Mouse (Mus musculus): ENCODE measurements at regions not wholly inside any gene's neighbourhood (a gene's known extent, or its start where the extent isn't known, plus 50 kb on each side); places are given as distances from the start of the nearest gene placed in this dataset.
"Not testable (repeated sequence)": the region's sequence is repeated elsewhere in the genome, so short reads cannot be mapped to it uniquely, and the experiment has no call there.

- POLR2A ChIA-PET = no interaction called here
- ATAC-seq (peak; percentile 100), DNase-seq (ENCODE audit: low read depth, low spot score) (peak; percentile 62)
- TF ChIP-seq CTCF (IDR thresholded peaks at IDR 0.05) = no peak
- CTCF ChIA-PET = interaction anchor here (0.6 kb wide), 2 partner anchors 11 to 90 kb away, joined by 3 read pairs; no protein-coding TSS in a partner anchor
- in situ Hi-C loops (cut with MboI; ENCODE audit: low pct_unique_long_range_greater_than_20kb) = no loop called here
- no peaks in the 10 kb centered on the region for H3K27me3 ChIP-seq
Observed at GRCm38 (mm10) chr16:76958597-76959392, 54.7 kb upstream of the Usp25 start.

- ChIA-PET POLR2A (no interaction called here), CTCF (no interaction called here)
- ATAC-seq = no peak
- no peaks in the 10 kb centered on the region for H3K27me3 ChIP-seq
- in situ Hi-C loops (cut with MboI; ENCODE audit: low pct_unique_long_range_greater_than_20kb) = no loop called here
- no peak for DNase-seq (ENCODE audit: low read depth, low spot score)
- TF ChIP-seq CTCF (IDR thresholded peaks at IDR 0.05) = no peak
Observed at GRCm38 (mm10) chr16:76957491-76957890, 56.0 kb upstream of the Usp25 start.

GRCm38 (mm10) chr16:76957090-76957489 is 56.4 kb upstream of the Usp25 start:
- no peak for TF ChIP-seq CTCF (IDR thresholded peaks at IDR 0.05)
- in situ Hi-C loops (cut with MboI; ENCODE audit: low pct_unique_long_range_greater_than_20kb) = no loop called here
- DNase-seq (ENCODE audit: low read depth, low spot score) = no peak
- no peaks in the 10 kb centered on the region for H3K27me3 ChIP-seq
- CTCF ChIA-PET = no interaction called here
- no peak for ATAC-seq
- POLR2A ChIA-PET = no interaction called here

- ATAC-seq = no peak
- TF ChIP-seq CTCF (IDR thresholded peaks at IDR 0.05) = no peak
- no peak for DNase-seq (ENCODE audit: low read depth, low spot score)
- H3K27me3 ChIP-seq = no peaks in the 10 kb centered on the region
- in situ Hi-C loops (cut with MboI; ENCODE audit: low pct_unique_long_range_greater_than_20kb) = no loop called here
- CTCF ChIA-PET = no interaction called here
- POLR2A ChIA-PET = no interaction called here
Observed at GRCm38 (mm10) chr16:76950836-76951486, 62.5 kb upstream of the Usp25 start.

GRCm38 (mm10) chr16:76947011-76947410 is 66.5 kb upstream of the Usp25 start:
- ChIA-PET POLR2A (no interaction called here), CTCF (no interaction called here)
- ATAC-seq (no peak), DNase-seq (ENCODE audit: low read depth, low spot score) (no peak)
- no peaks in the 10 kb centered on the region for H3K27me3 ChIP-seq
- TF ChIP-seq CTCF (IDR thresholded peaks at IDR 0.05) = no peak
- in situ Hi-C loops (cut with MboI; ENCODE audit: low pct_unique_long_range_greater_than_20kb) = no loop called here

GRCm38 (mm10) chr16:76938128-76938527 is 75.4 kb upstream of the Usp25 start:
- CTCF ChIA-PET = no interaction called here
- no peak for TF ChIP-seq CTCF (IDR thresholded peaks at IDR 0.05)
- peaks cover 18% of the 10 kb centered on the region for H3K27me3 ChIP-seq
- ATAC-seq = no peak
- no peak for DNase-seq (ENCODE audit: low read depth, low spot score)
- POLR2A ChIA-PET = no interaction called here
- in situ Hi-C loops (cut with MboI; ENCODE audit: low pct_unique_long_range_greater_than_20kb) = no loop called here

- DNase-seq (ENCODE audit: low read depth, low spot score) (no peak), ATAC-seq (no peak)
- H3K27me3 ChIP-seq = peaks cover 38% of the 10 kb centered on the region
- in situ Hi-C loops (cut with MboI; ENCODE audit: low pct_unique_long_range_greater_than_20kb) = no loop called here
- no peak for TF ChIP-seq CTCF (IDR thresholded peaks at IDR 0.05)
- POLR2A ChIA-PET = no interaction called here
- CTCF ChIA-PET = interaction anchor here (0.5 kb wide), 1 partner anchor 28 kb away, joined by 3 read pairs; no protein-coding TSS in a partner anchor
Observed at GRCm38 (mm10) chr16:76927901-76928300, 85.6 kb upstream of the Usp25 start.

- POLR2A ChIA-PET; DNase-seq (ENCODE audit: low read depth, low spot score); CTCF ChIA-PET; ATAC-seq; H3K27me3 ChIP-seq: not testable (repeated sequence)
- in situ Hi-C loops (cut with MboI; ENCODE audit: low pct_unique_long_range_greater_than_20kb) = loop anchor here (25.0 kb wide), 1 partner anchor 1583 kb away; no protein-coding TSS in a partner anchor
Observed at GRCm38 (mm10) chr16:76920137-76920536, 93.4 kb upstream of the Usp25 start.

GRCm38 (mm10) chr16:76918598-76918997 is 94.9 kb upstream of the Usp25 start:
- no peak for ATAC-seq
- in situ Hi-C loops (cut with MboI; ENCODE audit: low pct_unique_long_range_greater_than_20kb) = loop anchor here (25.0 kb wide), 1 partner anchor 1581 kb away; no protein-coding TSS in a partner anchor
- DNase-seq (ENCODE audit: low read depth, low spot score) = no peak
- ChIA-PET CTCF (no interaction called here), POLR2A (no interaction called here)
- TF ChIP-seq CTCF (IDR thresholded peaks at IDR 0.05) = no peak
- peaks cover 9% of the 10 kb centered on the region for H3K27me3 ChIP-seq

GRCm38 (mm10) chr16:76914311-76914710 is 99.2 kb upstream of the Usp25 start:
- TF ChIP-seq CTCF (IDR thresholded peaks at IDR 0.05) = no peak
- in situ Hi-C loops (cut with MboI; ENCODE audit: low pct_unique_long_range_greater_than_20kb) = loop anchor here (25.0 kb wide), 1 partner anchor 1577 kb away; no protein-coding TSS in a partner anchor
- no peak for DNase-seq (ENCODE audit: low read depth, low spot score)
- ChIA-PET POLR2A (no interaction called here), CTCF (no interaction called here)
- ATAC-seq = no peak
- no peaks in the 10 kb centered on the region for H3K27me3 ChIP-seq

- CTCF ChIA-PET = no interaction called here
Observed at GRCm38 (mm10) chr16:76905205-76905996, 108.1 kb upstream of the Usp25 start.

More at GRCm38 (mm10) chr16:76905205-76905996, 108.1 kb upstream of the Usp25 start:
- POLR2A ChIA-PET = no interaction called here
- in situ Hi-C loops (cut with MboI; ENCODE audit: low pct_unique_long_range_greater_than_20kb) = loop anchor here (25.0 kb wide), 1 partner anchor 1568 kb away; no protein-coding TSS in a partner anchor
- ATAC-seq (no peak), DNase-seq (ENCODE audit: low read depth, low spot score) (no peak)
- no peak for TF ChIP-seq CTCF (IDR thresholded peaks at IDR 0.05)
- H3K27me3 ChIP-seq = peaks cover 3% of the 10 kb centered on the region

Data from Patski (cell line).